Mouse (Mus musculus) cerebellum, postnatal 25 days (tissue): ENCODE measurements around the gene Pon3.
"Not testable (repeated sequence)": the region's sequence is repeated elsewhere in the genome, so short reads cannot be mapped to it uniquely, and the experiment has no call there.

Experiments
- DNase-seq, 2 experiments: peaks; one replicate each; pipeline ENCODE4 v3.0.0; 2021; ENCODE audit warnings: mixed read lengths in 2 of 2

The Pon3 gene

GRCm38 (mm10) chr6:5245926-5246325, 10.2 kb downstream of the Pon3 start:
- DNase-seq, result no peak

- no peak for DNase-seq
Measured at GRCm38 (mm10) chr6:5238799-5239198, 17.3 kb downstream of the Pon3 start.

GRCm38 (mm10) chr6:5237510-5237909, 18.6 kb downstream of the Pon3 start:
- no peak for DNase-seq

GRCm38 (mm10) chr6:5236843-5237371, 19.2 kb downstream of the Pon3 start:
- DNase-seq, result no peak

GRCm38 (mm10) chr6:5234563-5234962, 21.5 kb downstream of the Pon3 start:
- no peak for DNase-seq

GRCm38 (mm10) chr6:5233812-5234211, 22.3 kb downstream of the Pon3 start:
- no peak for DNase-seq

GRCm38 (mm10) chr6:5232022-5232421, 24.1 kb downstream of the Pon3 start:
- no peak for DNase-seq

- no peak for DNase-seq
Measured at GRCm38 (mm10) chr6:5230261-5230660, 25.8 kb downstream of the Pon3 start.

- not testable (repeated sequence) for DNase-seq
Measured at GRCm38 (mm10) chr6:5223551-5223950, 32.5 kb downstream of the Pon3 start.

GRCm38 (mm10) chr6:5222080-5222479, 34.0 kb downstream of the Pon3 start:
- DNase-seq, result no peak

GRCm38 (mm10) chr6:5218190-5218589, 37.9 kb downstream of the Pon3 start:
- no peak for DNase-seq

- no peak for DNase-seq
Measured at GRCm38 (mm10) chr6:5207817-5208216, 48.3 kb downstream of the Pon3 start.

- no peak for DNase-seq
Measured at GRCm38 (mm10) chr6:5199916-5200315, 56.2 kb downstream of the Pon3 start.

GRCm38 (mm10) chr6:5199376-5199905, 56.6 kb downstream of the Pon3 start:
- DNase-seq, result no peak

GRCm38 (mm10) chr6:5198590-5198989, 57.5 kb downstream of the Pon3 start:
- no peak for DNase-seq

GRCm38 (mm10) chr6:5193693-5194092, 62.4 kb downstream of the Pon3 start, which contains the start of gene Pon1:
Gene Pon1 (minus strand): TSS chr6:5193946.
- no peak for DNase-seq

GRCm38 (mm10) chr6:5190761-5191160, 65.3 kb downstream of the Pon3 start:
- DNase-seq, result no peak

- DNase-seq, result no peak
Measured at GRCm38 (mm10) chr6:5189507-5189906, 66.6 kb downstream of the Pon3 start.

- DNase-seq, result no peak
Measured at GRCm38 (mm10) chr6:5188938-5189337, 67.1 kb downstream of the Pon3 start.

GRCm38 (mm10) chr6:5188036-5188435, 68.0 kb downstream of the Pon3 start:
- DNase-seq, result no peak

GRCm38 (mm10) chr6:5187586-5187985, 68.5 kb downstream of the Pon3 start:
- DNase-seq, result no peak

GRCm38 (mm10) chr6:5186229-5186950, 69.7 kb downstream of the Pon3 start:
- no peak for DNase-seq

GRCm38 (mm10) chr6:5180645-5181044, 75.4 kb downstream of the Pon3 start:
- DNase-seq, result no peak

GRCm38 (mm10) chr6:5179189-5179588, 76.9 kb downstream of the Pon3 start:
- DNase-seq, result no peak
